Mouse (Mus musculus): ENCODE results near the gene Pawr. TPM values are rescaled to one million over a fixed set of nuclear protein-coding genes. Genes with fewer than 3 reads are reported as not detected.
"Not testable (repeated sequence)": the region's sequence is repeated elsewhere in the genome, so short reads cannot be mapped to it uniquely, and the experiment has no call there.

Gene Pawr
- total RNA-seq, 2 experiments from 2014 or later = 2.9 to 3.9 TPM

GRCm38 (mm10) chr10:108430553-108430952 is 98.6 kb downstream of the Pawr start:
- intact Hi-C loops (cut with DNase I) = loop anchor here (5.0 to 10.0 kb wide), 3 partner anchors 128 to 576 kb away; no protein-coding TSS in a partner anchor
- no peak for DNase-seq

GRCm38 (mm10) chr10:108432194-108432593 is 100.3 kb downstream of the Pawr start:
- intact Hi-C loops (cut with DNase I) = loop anchor here (5.0 to 10.0 kb wide), 3 partner anchors 130 to 577 kb away; no protein-coding TSS in a partner anchor
- DNase-seq = no peak

- DNase-seq = no peak
- intact Hi-C loops (cut with DNase I) = loop anchor here (5.0 to 10.0 kb wide), 3 partner anchors 132 to 579 kb away; no protein-coding TSS in a partner anchor
Measured at GRCm38 (mm10) chr10:108433976-108434375, 102.1 kb downstream of the Pawr start.

- intact Hi-C loops (cut with DNase I) = loop anchor here (10.0 kb wide), 2 partner anchors 501 to 581 kb away; no protein-coding TSS in a partner anchor
- no peak for DNase-seq
Measured at GRCm38 (mm10) chr10:108435616-108436015, 103.7 kb downstream of the Pawr start.

GRCm38 (mm10) chr10:108436365-108436764 is 104.4 kb downstream of the Pawr start:
- intact Hi-C loops (cut with DNase I) = loop anchor here (10.0 kb wide), 2 partner anchors 502 to 582 kb away; no protein-coding TSS in a partner anchor
- DNase-seq = no peak

- intact Hi-C loops (cut with DNase I); DNase-seq: not testable (repeated sequence)
Measured at GRCm38 (mm10) chr10:108440251-108440650, 108.3 kb downstream of the Pawr start.

- DNase-seq = no peak
- intact Hi-C loops (cut with DNase I) = no loop called here
Measured at GRCm38 (mm10) chr10:108443931-108444876, 112.3 kb downstream of the Pawr start.

GRCm38 (mm10) chr10:108445123-108445522 is 113.2 kb downstream of the Pawr start:
- no peak for DNase-seq
- intact Hi-C loops (cut with DNase I) = loop anchor here (5.0 kb wide), 1 partner anchor 143 kb away; no protein-coding TSS in a partner anchor

- no peak for DNase-seq
- intact Hi-C loops (cut with DNase I) = loop anchor here (5.0 kb wide), 1 partner anchor 143 kb away; no protein-coding TSS in a partner anchor
Measured at GRCm38 (mm10) chr10:108445606-108446005, 113.7 kb downstream of the Pawr start.

- intact Hi-C loops (cut with DNase I) = loop anchor here (5.0 kb wide), 1 partner anchor 144 kb away; no protein-coding TSS in a partner anchor
- peak; percentile 56 for DNase-seq
Measured at GRCm38 (mm10) chr10:108446041-108446931, 114.4 kb downstream of the Pawr start.

- no peak for DNase-seq
- intact Hi-C loops (cut with DNase I) = loop anchor here (5.0 kb wide), 1 partner anchor 145 kb away; no protein-coding TSS in a partner anchor
Measured at GRCm38 (mm10) chr10:108447211-108447610, 115.3 kb downstream of the Pawr start.

- DNase-seq = no peak
- intact Hi-C loops (cut with DNase I) = loop anchor here (5.0 kb wide), 1 partner anchor 146 kb away; no protein-coding TSS in a partner anchor
Measured at GRCm38 (mm10) chr10:108448421-108448820, 116.5 kb downstream of the Pawr start.

- intact Hi-C loops (cut with DNase I) = loop anchor here (10.0 kb wide), 3 partner anchors 554 to 1404 kb away; no protein-coding TSS in a partner anchor
- DNase-seq = no peak
Measured at GRCm38 (mm10) chr10:108450401-108450800, 118.5 kb downstream of the Pawr start.

- intact Hi-C loops (cut with DNase I) = loop anchor here (10.0 kb wide), 3 partner anchors 553 to 1403 kb away; no protein-coding TSS in a partner anchor
- DNase-seq = no peak
Measured at GRCm38 (mm10) chr10:108451516-108451915, 119.6 kb downstream of the Pawr start.

- no peak for DNase-seq
- intact Hi-C loops (cut with DNase I) = loop anchor here (10.0 kb wide), 3 partner anchors 552 to 1402 kb away; no protein-coding TSS in a partner anchor
Measured at GRCm38 (mm10) chr10:108452421-108452820, 120.5 kb downstream of the Pawr start.

GRCm38 (mm10) chr10:108453561-108453960 is 121.6 kb downstream of the Pawr start:
- no peak for DNase-seq
- intact Hi-C loops (cut with DNase I) = loop anchor here (10.0 kb wide), 3 partner anchors 551 to 1401 kb away; no protein-coding TSS in a partner anchor

GRCm38 (mm10) chr10:108454691-108455117 is 122.8 kb downstream of the Pawr start:
- intact Hi-C loops (cut with DNase I) = loop anchor here (5.0 to 10.0 kb wide), 4 partner anchors 550 to 1400 kb away; no protein-coding TSS in a partner anchor
- DNase-seq = no peak

GRCm38 (mm10) chr10:108455204-108455603 is 123.3 kb downstream of the Pawr start:
- DNase-seq = no peak
- intact Hi-C loops (cut with DNase I) = loop anchor here (5.0 to 10.0 kb wide), 4 partner anchors 550 to 1400 kb away; no protein-coding TSS in a partner anchor

- intact Hi-C loops (cut with DNase I) = loop anchor here (5.0 to 10.0 kb wide), 4 partner anchors 549 to 1399 kb away; no protein-coding TSS in a partner anchor
- DNase-seq = no peak
Measured at GRCm38 (mm10) chr10:108455883-108456282, 124.0 kb downstream of the Pawr start.

- intact Hi-C loops (cut with DNase I) = loop anchor here (5.0 to 10.0 kb wide), 4 partner anchors 548 to 1398 kb away; no protein-coding TSS in a partner anchor
- DNase-seq = no peak
Measured at GRCm38 (mm10) chr10:108457054-108457453, 125.1 kb downstream of the Pawr start.

Data from left cerebral cortex, postnatal 4 days (tissue).